Comparison of ENCODE assay signal across 32 mouse cellular contexts in the genomic region with DNA sequence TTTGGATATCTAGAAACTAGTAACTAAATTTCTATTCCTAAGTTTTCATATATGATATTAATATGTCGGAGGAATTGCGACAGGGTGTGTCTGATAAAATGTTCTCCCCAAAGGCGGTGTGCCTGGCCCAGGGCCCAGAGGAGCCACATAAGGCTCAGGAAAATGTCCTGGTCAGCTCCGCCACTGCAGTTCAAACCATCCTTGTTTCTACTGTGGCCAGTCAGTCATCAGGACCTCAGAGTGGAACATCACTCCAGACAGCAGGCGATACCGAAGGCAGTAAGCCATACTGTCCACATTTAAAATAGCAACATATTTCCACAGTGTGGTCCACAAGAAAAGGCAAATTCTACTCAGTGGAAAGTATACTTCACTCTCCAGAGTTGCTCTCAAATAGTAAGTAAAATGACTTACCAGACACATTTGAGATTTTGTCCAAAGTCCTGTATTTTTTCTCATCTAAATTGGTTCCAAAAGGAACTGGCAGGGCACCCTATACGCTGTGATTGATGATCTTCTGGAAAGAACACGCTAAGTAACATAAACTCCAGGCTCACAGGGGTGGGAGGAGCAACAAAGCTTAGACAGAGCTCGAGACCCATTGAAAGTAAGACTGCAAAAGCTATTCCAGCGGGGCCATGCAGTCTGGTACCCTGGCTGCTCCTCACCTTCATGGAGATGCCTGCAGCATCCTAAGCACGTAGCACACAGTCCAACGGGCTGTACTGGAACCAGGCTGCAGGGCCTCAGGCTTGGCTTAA.
A peak's percentile ranks its signal among the peaks of the same experiment; 100 is the strongest.
DNase-seq lines count a peak whose midpoint lies in the region; ATAC-seq and TF ChIP-seq lines count a peak whose summit lies in the region.
"Had no signal": no experiment of that assay in that cellular context is flagged by ENCODE, and none has a peak within 500 bp of the region (broad histone marks: within the 10 kb centered on the region; RNA-seq: fewer than 3 reads in every experiment).

No protein-coding gene starts in this region.

- TF ChIP-seq CTCF in lung, embryonic 14.5 days (IDR thresholded peaks at IDR 0.05; ENCODE audit: low read depth), result no peak
- no peak for TF ChIP-seq CTCF in stomach, postnatal 0 days (IDR thresholded peaks at IDR 0.05; ENCODE audit: low read depth)

- H3K36me3 ChIP-seq in lung, embryonic 14.5 days (ENCODE audit: insufficient read depth), result peaks cover 16% of the 10 kb centered on the region
- H3K36me3 ChIP-seq in limb, embryonic 14.5 days (ENCODE audit: control insufficient read depth, insufficient read depth, low read length), result peaks cover 8% of the 10 kb centered on the region
- H3K36me3 ChIP-seq in stomach, postnatal 0 days (ENCODE audit: control insufficient read depth, insufficient read depth, low read length), result no peaks in the 10 kb centered on the region
- H3K36me3 ChIP-seq: forebrain, embryonic 12.5 days; hindbrain, embryonic 12.5 days; intestine, embryonic 15.5 days; midbrain, embryonic 13.5 days had no signal

- peak; percentile 85 for DNase-seq in heart, adult 11 months
- DNase-seq in heart, postnatal 36 days, result no peak
- DNase-seq in lung, embryonic 14.5 days, result peak; percentile 27
- DNase-seq in lung, postnatal 14 days, result no peak
- DNase-seq in limb, embryonic 14.5 days (ENCODE audit: low spot score), result no peak
- no peak for DNase-seq in stomach, postnatal 0 days (ENCODE audit: low spot score)
- no peak for DNase-seq in left cerebral cortex, postnatal 25 days (ENCODE audit: low spot score in 2 of 2)
- DNase-seq: adrenal gland, postnatal 10 days; cerebellum, adult 11-12 months; cerebellum, adult 9-11 months; embryo, embryonic 11 days; forebrain, postnatal 0 days; gastrocnemius, postnatal 10 days; heart, postnatal 10 days; kidney, adult 2 months; layer of hippocampus, postnatal 36 days; liver, postnatal 0 days; lung, postnatal 4 days; retina, postnatal 1 day; right cerebral cortex, postnatal 14 days; thymus, adult 2 months; thymus, postnatal 36 days had no signal

- ATAC-seq in lung, embryonic 14.5 days (ENCODE audit: insufficient read depth), result peak; percentile 58; the same call in 1 of the 2 replicates
- ATAC-seq in limb, embryonic 14.5 days (ENCODE audit: low FRiP score, low read depth), result 0 out of 2 replicates have a peak, but pooled peaks have one; percentile 20
- no peak for ATAC-seq in stomach, postnatal 0 days (ENCODE audit: low FRiP score, low TSS enrichment)
- ATAC-seq: forebrain, postnatal 0 days; hindbrain, postnatal 0 days; intestine, embryonic 15.5 days; liver, embryonic 12.5 days; liver, postnatal 0 days; midbrain, embryonic 13.5 days; Patski had no signal

- no peak for TF ChIP-seq POLR2A in limb, embryonic 14.5 days (IDR thresholded peaks at IDR 0.05; ENCODE audit: borderline replicate concordance, extremely low read depth, insufficient read depth, insufficient read length)

- no peak overlapping the region for H3K4me3 ChIP-seq in lung, embryonic 14.5 days (ENCODE audit: low read depth, low read length)
- H3K4me3 ChIP-seq in limb, embryonic 14.5 days (replicated peaks; ENCODE audit: low read length), result no peak overlapping the region
- H3K4me3 ChIP-seq in stomach, postnatal 0 days (ENCODE audit: low read depth, low read length), result no peak overlapping the region
- H3K4me3 ChIP-seq: embryonic facial prominence, embryonic 15.5 days; forebrain, embryonic 12.5 days; hindbrain, embryonic 12.5 days; intestine, embryonic 15.5 days; liver, embryonic 12.5 days; megakaryocyte, embryonic 14.5 days; midbrain, embryonic 13.5 days had no signal

- H3K9ac ChIP-seq in lung, embryonic 14.5 days, result no peak overlapping the region
- no peak overlapping the region for H3K9ac ChIP-seq in limb, embryonic 14.5 days (ENCODE audit: low read depth, low read length, severe bottlenecking)
- no peak overlapping the region for H3K9ac ChIP-seq in stomach, postnatal 0 days (ENCODE audit: low read length)
- H3K9ac ChIP-seq: embryonic facial prominence, embryonic 15.5 days; forebrain, embryonic 12.5 days; forebrain, postnatal 0 days; hindbrain, embryonic 12.5 days; intestine, embryonic 15.5 days; liver, embryonic 12.5 days; liver, postnatal 0 days; midbrain, embryonic 13.5 days had no signal

- WGBS in lung, embryonic 14.5 days, result 60% methylated on average over 12 of the region's 12 CpGs
- 73% methylated on average over 12 of the region's 12 CpGs for WGBS in limb, embryonic 14.5 days
- 50% methylated on average over 12 of the region's 12 CpGs for WGBS in stomach, postnatal 0 days

- no peak overlapping the region for H3K27ac ChIP-seq in lung, embryonic 14.5 days (ENCODE audit: low read depth)
- no peak overlapping the region for H3K27ac ChIP-seq in limb, embryonic 14.5 days (replicated peaks; ENCODE audit: low read depth, low read length)
- peak overlapping the region; percentile 40; the same call in 1 of the 2 replicates for H3K27ac ChIP-seq in stomach, postnatal 0 days (replicated peaks)
- H3K27ac ChIP-seq: embryonic facial prominence, embryonic 15.5 days; forebrain, embryonic 12.5 days; hindbrain, embryonic 12.5 days; hindbrain, postnatal 0 days; intestine, embryonic 15.5 days; kidney, postnatal 0 days; liver, embryonic 12.5 days; midbrain, embryonic 13.5 days had no signal

- peaks cover 3% of the 10 kb centered on the region; the same call in 1 of the 2 replicates for H3K4me1 ChIP-seq in lung, embryonic 14.5 days (ENCODE audit: insufficient read depth)
- peaks cover 29% of the 10 kb centered on the region for H3K4me1 ChIP-seq in limb, embryonic 14.5 days (ENCODE audit: control insufficient read depth, insufficient read depth, low read length)
- H3K4me1 ChIP-seq in stomach, postnatal 0 days (replicated peaks; ENCODE audit: control insufficient read depth, insufficient read depth), result no peaks in the 10 kb centered on the region; the same call in none of the 2 replicates
- H3K4me1 ChIP-seq: hindbrain, embryonic 12.5 days; intestine, embryonic 15.5 days; liver, embryonic 12.5 days; megakaryocyte, embryonic 14.5 days had no signal

- no peaks in the 10 kb centered on the region for H3K9me3 ChIP-seq in lung, embryonic 14.5 days (ENCODE audit: low read depth, low read length)
- no peaks in the 10 kb centered on the region for H3K9me3 ChIP-seq in limb, embryonic 14.5 days (ENCODE audit: control insufficient read depth, low read length)
- no peaks in the 10 kb centered on the region for H3K9me3 ChIP-seq in stomach, postnatal 0 days (ENCODE audit: control insufficient read depth, low read length)
- H3K9me3 ChIP-seq: embryonic facial prominence, embryonic 15.5 days; forebrain, embryonic 12.5 days; hindbrain, embryonic 12.5 days; intestine, embryonic 15.5 days; liver, embryonic 12.5 days; megakaryocyte, embryonic 14.5 days; midbrain, embryonic 13.5 days had no signal

- intact Hi-C loops in heart, postnatal 36 days (cut with DNase I), result no loop called here
- intact Hi-C loops in left cerebral cortex, postnatal 25 days (cut with DNase I), result no loop called here

- H3K4me2 ChIP-seq in lung, embryonic 14.5 days, result no peak overlapping the region
- H3K4me2 ChIP-seq in limb, embryonic 14.5 days (replicated peaks; ENCODE audit: low read depth, low read length, severe bottlenecking), result no peak overlapping the region
- no peak overlapping the region for H3K4me2 ChIP-seq in stomach, postnatal 0 days (replicated peaks; ENCODE audit: low read depth)
- H3K4me2 ChIP-seq: embryonic facial prominence, embryonic 15.5 days; forebrain, embryonic 12.5 days; hindbrain, embryonic 12.5 days; intestine, embryonic 15.5 days; liver, embryonic 12.5 days; midbrain, embryonic 13.5 days had no signal

- H3K27me3 ChIP-seq in lung, embryonic 14.5 days (ENCODE audit: insufficient read depth, low read length), result no peaks in the 10 kb centered on the region
- no peaks in the 10 kb centered on the region for H3K27me3 ChIP-seq in limb, embryonic 14.5 days (ENCODE audit: control insufficient read depth, insufficient read depth, low read length)
- no peaks in the 10 kb centered on the region for H3K27me3 ChIP-seq in stomach, postnatal 0 days (ENCODE audit: control insufficient read depth, insufficient read depth, low read length)
- H3K27me3 ChIP-seq: embryonic facial prominence, embryonic 15.5 days; forebrain, embryonic 12.5 days; hindbrain, embryonic 12.5 days; intestine, embryonic 15.5 days; liver, embryonic 12.5 days; megakaryocyte, embryonic 14.5 days; Patski had no signal

- no peak for TF ChIP-seq EP300 in stomach, postnatal 0 days (optimal IDR thresholded peaks at IDR 0.05)

Comparison
In these comparisons a context has a peak if more than half of its experiments do, and no peak if none do; other contexts are left out.
1. DNase-seq: peak in heart, adult 11 months (single experiment) and lung, embryonic 14.5 days (single experiment); none in heart, postnatal 36 days (0 of 2), lung, postnatal 14 days (single experiment), limb, embryonic 14.5 days (single experiment), stomach, postnatal 0 days (single experiment) and left cerebral cortex, postnatal 25 days (0 of 2).